Mouse (Mus musculus): ENCODE data around the gene Ptch1. TPM values are rescaled to one million over a fixed set of nuclear protein-coding genes. Genes with fewer than 3 reads are reported as not detected.

Ptch1 gene
- polyA plus RNA-seq, 1 experiment = 2.2 TPM

GRCm38 (mm10) chr13:63530371-63530764 is 43.0 kb downstream of the Ptch1 start:
- no peaks in the 10 kb centered on the region for H3K79me2 ChIP-seq (ENCODE audit: control insufficient read depth, insufficient read depth)
- no peak overlapping the region for H3K4me2 ChIP-seq (ENCODE audit: low read depth)
- no peak overlapping the region for H3K4me3 ChIP-seq
- H3K36me3 ChIP-seq (ENCODE audit: control insufficient read depth, insufficient read depth) = peaks cover 4% of the 10 kb centered on the region
- TF ChIP-seq CEBPB (IDR thresholded peaks at IDR 0.05; ENCODE audit: insufficient read depth, poor library complexity, severe bottlenecking) (no peak), REST (IDR thresholded peaks at IDR 0.05; ENCODE audit: insufficient read depth, insufficient read length) (no peak), TCF3 (IDR thresholded peaks at IDR 0.05; ENCODE audit: insufficient read length, low read depth) (no peak), MYOG (IDR thresholded peaks at IDR 0.05; ENCODE audit: control insufficient read depth in 1 of 3, insufficient read depth in 1 of 3, insufficient read length in 2 of 3, low read depth in 2 of 3) (no peak), MYOD1 (IDR thresholded peaks at IDR 0.05; ENCODE audit: control insufficient read depth in 1 of 3, insufficient read length in 2 of 3, low read depth in 2 of 3) (no peak), TCF12 (IDR thresholded peaks at IDR 0.05; ENCODE audit: insufficient read depth, poor library complexity, severe bottlenecking) (no peak), POLR2AphosphoS2 (IDR thresholded peaks at IDR 0.05; ENCODE audit: insufficient read length, low read depth) (no peak)
- H3K27me3 ChIP-seq (ENCODE audit: control insufficient read depth, insufficient read depth, insufficient read length) = no peaks in the 10 kb centered on the region
- H3ac ChIP-seq (ENCODE audit: control insufficient read depth, insufficient read length) = no peak overlapping the region

- no peak overlapping the region for H3K4me2 ChIP-seq (ENCODE audit: low read depth)
- no peaks in the 10 kb centered on the region for H3K79me2 ChIP-seq (ENCODE audit: control insufficient read depth, insufficient read depth)
- TF ChIP-seq POLR2AphosphoS2 (IDR thresholded peaks at IDR 0.05; ENCODE audit: insufficient read length, low read depth) = no peak
- TF ChIP-seq MYOD1 (IDR thresholded peaks at IDR 0.05; ENCODE audit: control insufficient read depth in 1 of 3, insufficient read length in 2 of 3, low read depth in 2 of 3) = no peak
- TF ChIP-seq CEBPB (IDR thresholded peaks at IDR 0.05; ENCODE audit: insufficient read depth, poor library complexity, severe bottlenecking) = no peak
- TF ChIP-seq POLR2A (IDR thresholded peaks at IDR 0.05; ENCODE audit: insufficient read length, low read depth) = no peak
- no peak for TF ChIP-seq MAX (IDR thresholded peaks at IDR 0.05; ENCODE audit: low read depth)
- TF ChIP-seq E2F4 (IDR thresholded peaks at IDR 0.05; ENCODE audit: insufficient read depth) = no peak
- no peak for TF ChIP-seq TCF12 (IDR thresholded peaks at IDR 0.05; ENCODE audit: insufficient read depth, poor library complexity, severe bottlenecking)
- TF ChIP-seq USF1 (IDR thresholded peaks at IDR 0.05; ENCODE audit: low read depth) = no peak
- TF ChIP-seq SRF (IDR thresholded peaks at IDR 0.05; ENCODE audit: control insufficient read depth, insufficient read length, low read depth) = no peak
- TF ChIP-seq TCF3 (IDR thresholded peaks at IDR 0.05; ENCODE audit: insufficient read length, low read depth) = no peak
- TF ChIP-seq REST (IDR thresholded peaks at IDR 0.05; ENCODE audit: insufficient read depth, insufficient read length) = no peak
- no peak for TF ChIP-seq MYOG (IDR thresholded peaks at IDR 0.05; ENCODE audit: control insufficient read depth in 1 of 3, insufficient read depth in 1 of 3, insufficient read length in 2 of 3, low read depth in 2 of 3)
- H3ac ChIP-seq (ENCODE audit: control insufficient read depth, insufficient read length) = no peak overlapping the region
- no peaks in the 10 kb centered on the region for H3K27me3 ChIP-seq (ENCODE audit: control insufficient read depth, insufficient read depth, insufficient read length)
- peaks cover 4% of the 10 kb centered on the region for H3K36me3 ChIP-seq (ENCODE audit: control insufficient read depth, insufficient read depth)
- H3K4me3 ChIP-seq = no peak overlapping the region
Measured at GRCm38 (mm10) chr13:63529602-63530370, 43.6 kb downstream of the Ptch1 start.

- no peaks in the 10 kb centered on the region for H3K79me2 ChIP-seq (ENCODE audit: control insufficient read depth, insufficient read depth)
- no peak overlapping the region for H3K4me3 ChIP-seq
- H3K27me3 ChIP-seq (ENCODE audit: control insufficient read depth, insufficient read depth, insufficient read length) = no peaks in the 10 kb centered on the region
- H3ac ChIP-seq (ENCODE audit: control insufficient read depth, insufficient read length) = no peak overlapping the region
- H3K4me2 ChIP-seq (ENCODE audit: low read depth) = peak overlapping the region; percentile 12
- peaks cover 11% of the 10 kb centered on the region for H3K36me3 ChIP-seq (ENCODE audit: control insufficient read depth, insufficient read depth)
- TF ChIP-seq USF1 (IDR thresholded peaks at IDR 0.05; ENCODE audit: low read depth) (no peak), TCF3 (IDR thresholded peaks at IDR 0.05; ENCODE audit: insufficient read length, low read depth) (no peak), E2F4 (IDR thresholded peaks at IDR 0.05; ENCODE audit: insufficient read depth) (no peak), POLR2AphosphoS2 (IDR thresholded peaks at IDR 0.05; ENCODE audit: insufficient read length, low read depth) (no peak), POLR2A (IDR thresholded peaks at IDR 0.05; ENCODE audit: insufficient read length, low read depth) (no peak), REST (IDR thresholded peaks at IDR 0.05; ENCODE audit: insufficient read depth, insufficient read length) (no peak), SRF (IDR thresholded peaks at IDR 0.05; ENCODE audit: control insufficient read depth, insufficient read length, low read depth) (no peak), CEBPB (IDR thresholded peaks at IDR 0.05; ENCODE audit: insufficient read depth, poor library complexity, severe bottlenecking) (no peak), TCF12 (IDR thresholded peaks at IDR 0.05; ENCODE audit: insufficient read depth, poor library complexity, severe bottlenecking) (no peak), MYOG (IDR thresholded peaks at IDR 0.05; ENCODE audit: control insufficient read depth in 1 of 3, insufficient read depth in 1 of 3, insufficient read length in 2 of 3, low read depth in 2 of 3) (no peak), MAX (IDR thresholded peaks at IDR 0.05; ENCODE audit: low read depth) (no peak), MYOD1 (IDR thresholded peaks at IDR 0.05; ENCODE audit: control insufficient read depth in 1 of 3, insufficient read length in 2 of 3, low read depth in 2 of 3) (no peak)
Measured at GRCm38 (mm10) chr13:63528852-63529251, 44.5 kb downstream of the Ptch1 start.

GRCm38 (mm10) chr13:63528164-63528675 is 45.2 kb downstream of the Ptch1 start:
- H3K27me3 ChIP-seq (ENCODE audit: control insufficient read depth, insufficient read depth, insufficient read length) = no peaks in the 10 kb centered on the region
- H3K4me3 ChIP-seq = no peak overlapping the region
- no peaks in the 10 kb centered on the region for H3K79me2 ChIP-seq (ENCODE audit: control insufficient read depth, insufficient read depth)
- H3K36me3 ChIP-seq (ENCODE audit: control insufficient read depth, insufficient read depth) = peaks cover 15% of the 10 kb centered on the region
- no peak for TF ChIP-seq SRF (IDR thresholded peaks at IDR 0.05; ENCODE audit: control insufficient read depth, insufficient read length, low read depth)
- no peak for TF ChIP-seq CEBPB (IDR thresholded peaks at IDR 0.05; ENCODE audit: insufficient read depth, poor library complexity, severe bottlenecking)
- no peak for TF ChIP-seq TCF12 (IDR thresholded peaks at IDR 0.05; ENCODE audit: insufficient read depth, poor library complexity, severe bottlenecking)
- TF ChIP-seq POLR2A (IDR thresholded peaks at IDR 0.05; ENCODE audit: insufficient read length, low read depth) = no peak
- no peak for TF ChIP-seq USF1 (IDR thresholded peaks at IDR 0.05; ENCODE audit: low read depth)
- no peak for TF ChIP-seq TCF3 (IDR thresholded peaks at IDR 0.05; ENCODE audit: insufficient read length, low read depth)
- TF ChIP-seq MYOG (IDR thresholded peaks at IDR 0.05; ENCODE audit: control insufficient read depth in 1 of 3, insufficient read depth in 1 of 3, insufficient read length in 2 of 3, low read depth in 2 of 3) = peak in 2 of 3 experiments; percentile 19 to 55
- no peak for TF ChIP-seq MAX (IDR thresholded peaks at IDR 0.05; ENCODE audit: low read depth)
- TF ChIP-seq MYOD1 (IDR thresholded peaks at IDR 0.05; ENCODE audit: control insufficient read depth in 1 of 3, insufficient read length in 2 of 3, low read depth in 2 of 3) = peak in 2 of 3 experiments; percentile 27 to 54
- no peak for TF ChIP-seq E2F4 (IDR thresholded peaks at IDR 0.05; ENCODE audit: insufficient read depth)
- TF ChIP-seq REST (IDR thresholded peaks at IDR 0.05; ENCODE audit: insufficient read depth, insufficient read length) = no peak
- no peak for TF ChIP-seq POLR2AphosphoS2 (IDR thresholded peaks at IDR 0.05; ENCODE audit: insufficient read length, low read depth)
- H3K4me2 ChIP-seq (ENCODE audit: low read depth) = peak overlapping the region; percentile 12
- H3ac ChIP-seq (ENCODE audit: control insufficient read depth, insufficient read length) = no peak overlapping the region

Measured in myocyte (in vitro differentiated cells).